Mouse (Mus musculus): ENCODE results near the gene Apmap. TPM values are rescaled to one million over a fixed set of nuclear protein-coding genes. Genes with fewer than 3 reads are reported as not detected.

Apmap gene
- polyA plus RNA-seq, 1 experiment, result 48.2 TPM

DNA sequence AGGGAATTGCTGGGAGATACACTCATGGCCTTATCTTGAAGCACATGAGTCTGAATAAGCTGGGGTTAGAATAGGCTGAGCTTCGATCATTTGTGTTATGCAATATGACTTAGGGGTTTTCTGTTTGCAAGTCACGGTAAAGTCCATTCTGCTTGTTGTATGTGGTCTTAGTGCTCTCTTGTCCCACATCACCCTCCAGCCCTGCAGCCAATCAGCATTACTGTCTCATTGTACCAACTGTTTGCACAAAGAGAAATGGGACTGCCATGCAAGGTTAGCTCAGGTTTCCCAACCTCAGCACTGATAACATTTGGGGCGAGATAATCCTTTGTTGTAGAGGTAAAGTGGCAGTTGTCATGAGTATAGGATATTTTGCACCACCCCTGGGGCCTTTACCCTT is 1.7 kb upstream of the Apmap start:
- no peak for DNase-seq (ENCODE audit: low read depth)
- TF ChIP-seq CTCF (IDR thresholded peaks at IDR 0.05; ENCODE audit: borderline replicate concordance, extremely low read depth, insufficient read depth, insufficient read length) (no peak), POLR2A (IDR thresholded peaks at IDR 0.05; ENCODE audit: borderline replicate concordance, extremely low read depth, insufficient read depth, insufficient read length, poor library complexity, severe bottlenecking) (no peak)

DNA sequence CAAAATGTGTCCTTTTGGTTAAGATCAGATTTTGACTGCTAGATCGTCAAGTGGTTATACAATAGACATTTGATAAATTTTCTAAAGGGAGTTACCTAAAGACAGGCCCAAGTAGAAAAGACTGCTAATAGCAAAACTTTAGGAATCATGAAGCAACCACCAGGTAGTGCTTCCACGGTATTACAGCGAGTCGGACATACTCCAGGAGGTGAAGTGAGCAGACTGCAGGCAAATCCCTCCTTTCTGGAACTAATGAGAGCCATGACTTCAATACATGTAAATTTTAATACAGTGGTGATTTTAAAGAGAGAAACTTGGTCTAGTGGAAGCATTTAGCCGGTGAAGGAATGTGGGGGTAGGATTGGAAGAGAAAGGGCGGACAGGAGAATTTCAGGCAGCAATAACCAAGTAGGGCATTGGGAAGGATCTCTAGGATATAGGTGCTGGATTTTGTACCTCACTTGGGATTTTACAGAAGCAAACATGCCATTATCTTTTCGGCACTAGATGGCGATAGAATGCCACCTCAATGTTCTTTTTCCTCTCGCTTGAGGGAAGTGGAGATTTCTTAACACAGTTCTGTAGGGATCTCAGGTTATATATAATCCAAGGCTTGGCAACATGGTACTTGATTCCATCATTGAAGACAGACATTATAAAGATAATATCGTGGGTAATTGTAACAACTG is 649 bp upstream of the Apmap start:
- peak; percentile 94 for DNase-seq (ENCODE audit: low read depth)
- no peak for TF ChIP-seq POLR2A (IDR thresholded peaks at IDR 0.05; ENCODE audit: borderline replicate concordance, extremely low read depth, insufficient read depth, insufficient read length, poor library complexity, severe bottlenecking)
- peak; percentile 72; the same call in 1 of the 2 replicates for TF ChIP-seq CTCF (IDR thresholded peaks at IDR 0.05; ENCODE audit: borderline replicate concordance, extremely low read depth, insufficient read depth, insufficient read length)

DNA sequence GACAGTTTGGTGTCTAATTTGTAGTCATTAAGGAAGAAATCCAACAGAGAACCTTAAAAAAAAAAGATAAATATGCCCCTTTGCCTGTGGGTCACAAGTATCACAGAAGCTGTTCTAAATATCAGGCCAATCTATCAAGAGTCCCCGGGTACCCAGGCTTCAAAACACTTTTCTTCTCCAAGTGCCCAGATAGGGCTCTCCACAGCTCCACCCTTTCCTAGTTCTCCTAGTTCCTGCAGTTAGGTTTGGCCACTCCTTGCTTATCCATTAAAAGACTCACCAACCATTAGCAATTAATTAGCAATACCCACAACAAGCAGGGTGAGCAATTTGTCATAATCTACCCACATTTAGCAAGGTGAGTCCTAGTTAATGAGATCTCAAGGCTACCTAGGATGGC is 1.3 kb downstream of the Apmap start:
- DNase-seq (ENCODE audit: low read depth), result no peak
- TF ChIP-seq POLR2A (IDR thresholded peaks at IDR 0.05; ENCODE audit: borderline replicate concordance, extremely low read depth, insufficient read depth, insufficient read length, poor library complexity, severe bottlenecking) (no peak), CTCF (IDR thresholded peaks at IDR 0.05; ENCODE audit: borderline replicate concordance, extremely low read depth, insufficient read depth, insufficient read length) (no peak)

DNA sequence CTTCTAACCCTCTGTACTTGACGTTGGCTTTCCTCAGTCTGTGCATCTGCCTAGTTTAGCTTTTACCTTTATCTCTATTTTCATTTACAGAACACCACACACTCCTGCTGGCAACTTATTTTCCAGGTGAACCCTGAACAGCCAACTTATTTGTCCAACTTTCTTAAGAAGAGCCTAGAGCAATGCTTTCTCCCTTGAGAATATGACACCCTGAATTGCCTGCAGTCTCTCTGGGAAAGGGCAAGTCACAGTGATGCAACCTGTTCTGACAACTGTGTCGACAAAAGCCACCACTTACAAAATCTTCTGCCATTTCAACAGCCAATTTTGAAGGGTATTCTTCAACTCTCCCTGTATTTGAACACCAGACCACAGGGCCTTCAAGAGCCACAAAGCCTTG is 3.6 kb downstream of the Apmap start:
- no peak for DNase-seq (ENCODE audit: low read depth)
- no peak for TF ChIP-seq POLR2A (IDR thresholded peaks at IDR 0.05; ENCODE audit: borderline replicate concordance, extremely low read depth, insufficient read depth, insufficient read length, poor library complexity, severe bottlenecking)
- no peak for TF ChIP-seq CTCF (IDR thresholded peaks at IDR 0.05; ENCODE audit: borderline replicate concordance, extremely low read depth, insufficient read depth, insufficient read length)

DNA sequence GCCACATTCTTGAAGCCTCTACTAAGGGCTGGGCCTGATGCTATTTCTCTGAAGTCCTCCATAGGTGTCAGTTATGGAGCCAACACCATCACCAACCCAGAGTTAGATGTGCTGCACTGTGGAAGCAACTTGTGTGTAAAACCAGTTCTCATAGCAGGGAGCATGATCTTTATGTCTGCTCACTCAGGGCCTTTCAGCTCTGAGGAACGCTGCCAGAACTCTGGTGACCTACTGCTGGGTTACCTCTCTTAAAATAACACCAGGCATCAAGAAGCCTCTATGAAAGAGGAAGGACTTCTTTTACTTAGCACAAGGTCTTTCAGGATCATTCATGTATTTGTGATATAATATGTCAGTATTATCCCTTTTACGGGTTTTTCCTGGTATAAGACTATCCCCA is 6.2 kb downstream of the Apmap start:
- no peak for DNase-seq (ENCODE audit: low read depth)
- TF ChIP-seq CTCF (IDR thresholded peaks at IDR 0.05; ENCODE audit: borderline replicate concordance, extremely low read depth, insufficient read depth, insufficient read length) (no peak), POLR2A (IDR thresholded peaks at IDR 0.05; ENCODE audit: borderline replicate concordance, extremely low read depth, insufficient read depth, insufficient read length, poor library complexity, severe bottlenecking) (no peak)

DNA sequence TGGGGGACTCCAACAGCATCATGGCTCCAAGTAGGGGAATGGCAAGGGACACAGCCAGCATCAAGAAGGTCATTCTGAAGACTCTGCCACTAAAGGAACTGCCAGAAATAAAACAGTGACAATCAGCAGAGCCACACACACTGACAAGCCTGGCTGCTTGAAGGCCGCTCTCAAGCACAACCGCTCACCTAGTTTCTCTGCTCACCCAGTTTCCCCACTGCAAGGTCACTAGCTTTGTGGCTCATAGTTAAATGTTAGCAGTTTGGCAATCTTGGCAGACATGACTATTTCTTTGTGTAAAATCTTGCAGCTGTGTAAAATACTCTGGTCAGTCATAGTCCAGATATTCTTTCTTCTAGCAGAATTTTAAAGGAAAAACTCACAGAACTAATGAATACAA is 8.1 kb downstream of the Apmap start:
- DNase-seq (ENCODE audit: low read depth), result no peak
- no peak for TF ChIP-seq CTCF (IDR thresholded peaks at IDR 0.05; ENCODE audit: borderline replicate concordance, extremely low read depth, insufficient read depth, insufficient read length)
- no peak for TF ChIP-seq POLR2A (IDR thresholded peaks at IDR 0.05; ENCODE audit: borderline replicate concordance, extremely low read depth, insufficient read depth, insufficient read length, poor library complexity, severe bottlenecking)

DNA sequence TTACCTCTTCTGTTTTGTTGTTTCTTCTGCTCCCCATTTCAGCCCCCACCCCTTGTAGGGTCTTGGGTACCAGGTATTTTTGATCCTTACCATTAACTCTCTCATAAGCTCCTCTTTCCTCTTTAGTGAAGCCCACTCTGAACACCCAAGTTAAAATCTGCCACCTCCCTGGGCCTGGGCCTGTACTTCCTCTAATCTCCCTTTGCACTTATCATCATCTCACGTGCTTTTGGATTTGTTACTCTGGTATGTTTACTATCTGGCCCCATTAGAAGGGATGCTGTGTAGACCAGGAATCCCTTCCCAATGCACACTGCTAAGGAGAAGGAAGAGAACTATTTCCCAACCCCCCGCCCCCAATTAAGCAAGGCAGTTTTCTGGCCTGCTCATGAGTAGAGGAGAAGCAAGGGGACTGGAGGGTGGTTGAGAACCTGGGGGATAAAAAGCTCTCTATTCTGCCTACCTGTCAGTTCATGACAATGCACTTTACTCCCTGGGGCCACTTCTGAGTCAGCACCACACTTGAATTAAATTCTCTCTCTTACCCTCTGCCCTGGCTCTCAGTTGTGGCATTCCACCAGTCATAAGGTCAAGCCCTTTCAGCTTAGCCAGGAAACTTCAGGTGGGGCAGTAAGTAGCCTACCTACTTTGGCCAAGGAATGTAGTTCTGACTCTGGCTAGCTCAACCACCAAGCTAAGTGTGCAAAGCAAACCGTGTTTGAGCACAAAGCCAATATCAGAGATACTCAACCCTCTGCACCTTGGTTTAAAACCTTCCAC is 12.8 kb downstream of the Apmap start:
- DNase-seq (ENCODE audit: low read depth), result no peak
- TF ChIP-seq POLR2A (IDR thresholded peaks at IDR 0.05; ENCODE audit: borderline replicate concordance, extremely low read depth, insufficient read depth, insufficient read length, poor library complexity, severe bottlenecking) (no peak), CTCF (IDR thresholded peaks at IDR 0.05; ENCODE audit: borderline replicate concordance, extremely low read depth, insufficient read depth, insufficient read length) (no peak)

DNA sequence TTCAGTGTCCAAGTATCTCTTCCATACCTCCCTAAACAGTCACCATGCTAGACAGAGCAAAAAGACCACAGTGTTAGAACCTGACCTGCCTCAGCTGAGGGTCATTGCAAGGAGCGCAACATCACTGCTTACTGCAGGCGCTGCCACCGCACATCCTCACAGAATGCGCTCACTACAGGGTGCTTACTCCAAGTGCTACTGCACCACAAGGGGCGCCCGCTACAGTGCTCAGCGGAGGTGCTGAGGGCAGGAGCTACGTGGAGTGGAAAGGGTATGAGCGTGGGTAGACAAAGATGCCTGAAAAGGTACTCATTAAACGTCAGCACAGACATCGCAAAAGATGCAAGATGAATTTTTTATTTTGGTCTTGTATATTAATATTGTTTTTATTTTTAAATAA is 19.3 kb downstream of the Apmap start:
- TF ChIP-seq CTCF (IDR thresholded peaks at IDR 0.05; ENCODE audit: borderline replicate concordance, extremely low read depth, insufficient read depth, insufficient read length), result no peak
- TF ChIP-seq POLR2A (IDR thresholded peaks at IDR 0.05; ENCODE audit: borderline replicate concordance, extremely low read depth, insufficient read depth, insufficient read length, poor library complexity, severe bottlenecking), result no peak
- DNase-seq (ENCODE audit: low read depth), result no peak

DNA sequence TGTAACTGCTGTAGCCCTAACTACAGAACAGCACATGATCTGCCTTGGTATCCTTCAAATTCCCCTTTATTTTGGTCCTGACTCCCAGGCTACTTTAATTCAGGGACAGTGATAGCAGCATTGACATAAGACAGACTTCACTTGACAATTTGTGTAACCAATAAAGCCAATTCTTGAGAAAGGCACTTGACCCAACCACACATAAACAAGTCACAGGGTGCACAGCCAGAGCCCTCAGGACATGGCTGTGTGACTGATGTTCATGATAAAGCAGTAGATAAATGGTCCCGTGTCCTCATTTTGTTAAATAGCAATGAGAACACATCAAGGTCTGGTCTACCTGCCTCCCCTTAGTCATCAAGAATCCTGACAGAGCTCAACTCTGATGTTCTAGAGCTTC is 28.7 kb downstream of the Apmap start:
- TF ChIP-seq POLR2A (IDR thresholded peaks at IDR 0.05; ENCODE audit: borderline replicate concordance, extremely low read depth, insufficient read depth, insufficient read length, poor library complexity, severe bottlenecking) (no peak), CTCF (IDR thresholded peaks at IDR 0.05; ENCODE audit: borderline replicate concordance, extremely low read depth, insufficient read depth, insufficient read length) (no peak)
- no peak for DNase-seq (ENCODE audit: low read depth)

DNA sequence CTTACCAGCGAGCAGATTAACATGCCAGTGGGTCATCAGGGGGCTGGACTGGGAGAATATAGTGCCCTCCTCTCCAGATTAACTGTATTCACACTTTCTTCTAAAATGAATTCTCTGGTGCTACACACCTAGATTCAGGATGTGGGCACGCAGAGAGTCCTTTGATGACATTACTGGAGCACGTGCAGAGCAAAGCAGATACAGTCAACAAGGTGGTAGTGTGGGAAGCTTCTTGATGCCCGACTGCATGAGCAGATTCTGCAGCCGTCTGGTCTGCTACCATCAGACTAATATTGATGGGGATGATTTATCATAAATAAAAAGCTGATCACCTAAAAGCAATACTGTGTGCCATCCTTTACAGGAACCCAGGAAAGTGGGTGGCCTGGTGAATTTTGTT is 29.8 kb downstream of the Apmap start:
- TF ChIP-seq POLR2A (IDR thresholded peaks at IDR 0.05; ENCODE audit: borderline replicate concordance, extremely low read depth, insufficient read depth, insufficient read length, poor library complexity, severe bottlenecking), result no peak
- TF ChIP-seq CTCF (IDR thresholded peaks at IDR 0.05; ENCODE audit: borderline replicate concordance, extremely low read depth, insufficient read depth, insufficient read length), result no peak
- no peak for DNase-seq (ENCODE audit: low read depth)

DNA sequence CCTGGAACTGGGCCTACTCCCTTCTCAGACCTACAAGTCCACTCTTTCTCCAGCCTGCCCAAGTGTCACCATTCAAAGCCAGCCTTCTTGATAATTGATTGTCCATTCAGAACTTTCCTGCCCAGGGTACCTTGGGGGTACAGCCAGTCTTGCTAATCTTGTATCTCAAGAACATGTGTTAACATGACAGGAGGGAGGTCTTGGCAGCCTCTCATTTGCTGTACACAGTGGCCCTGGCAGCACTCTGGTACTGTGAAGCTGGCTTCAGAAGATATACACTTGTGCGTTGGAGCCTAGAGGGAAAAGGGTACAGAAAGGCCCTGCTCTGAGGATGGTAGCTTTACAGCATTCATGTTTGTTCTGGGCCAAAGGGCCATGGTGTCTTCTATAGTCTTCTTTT is 32.1 kb downstream of the Apmap start:
- TF ChIP-seq POLR2A (IDR thresholded peaks at IDR 0.05; ENCODE audit: borderline replicate concordance, extremely low read depth, insufficient read depth, insufficient read length, poor library complexity, severe bottlenecking), result no peak
- no peak for TF ChIP-seq CTCF (IDR thresholded peaks at IDR 0.05; ENCODE audit: borderline replicate concordance, extremely low read depth, insufficient read depth, insufficient read length)
- no peak for DNase-seq (ENCODE audit: low read depth)

DNA sequence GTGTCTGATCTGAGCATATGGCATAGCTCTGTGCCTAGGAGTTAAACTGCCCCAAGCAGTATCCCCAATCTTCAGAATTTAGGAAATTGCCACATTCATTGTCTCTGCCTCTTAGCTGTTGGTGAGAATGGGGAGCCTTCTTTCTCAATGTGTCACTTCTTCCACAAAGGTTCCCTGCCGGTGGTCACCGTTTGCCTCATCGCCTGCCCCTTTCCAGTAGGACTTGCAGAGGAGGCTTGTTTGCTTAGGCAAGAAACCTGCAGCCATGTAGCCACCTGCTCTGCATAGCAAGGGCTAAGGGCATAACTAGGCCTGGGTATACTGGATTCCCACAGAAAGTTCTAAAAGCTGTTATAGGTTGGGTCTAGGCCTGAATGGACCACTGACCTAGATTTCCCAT is 35.9 kb downstream of the Apmap start:
- no peak for TF ChIP-seq CTCF (IDR thresholded peaks at IDR 0.05; ENCODE audit: borderline replicate concordance, extremely low read depth, insufficient read depth, insufficient read length)
- no peak for TF ChIP-seq POLR2A (IDR thresholded peaks at IDR 0.05; ENCODE audit: borderline replicate concordance, extremely low read depth, insufficient read depth, insufficient read length, poor library complexity, severe bottlenecking)
- no peak for DNase-seq (ENCODE audit: low read depth)

All from brain, embryonic 14.5 days (tissue).